Mouse (Mus musculus): ENCODE measurements around the gene Prss30. TPM values are rescaled to one million over a fixed set of nuclear protein-coding genes. Genes with fewer than 3 reads are reported as not detected.
A peak's percentile ranks its signal among the peaks of the same experiment; 100 is the strongest.

Gene Prss30
- polyA plus RNA-seq, 1 experiment from 2014 or later = 12.1 TPM

DNA sequence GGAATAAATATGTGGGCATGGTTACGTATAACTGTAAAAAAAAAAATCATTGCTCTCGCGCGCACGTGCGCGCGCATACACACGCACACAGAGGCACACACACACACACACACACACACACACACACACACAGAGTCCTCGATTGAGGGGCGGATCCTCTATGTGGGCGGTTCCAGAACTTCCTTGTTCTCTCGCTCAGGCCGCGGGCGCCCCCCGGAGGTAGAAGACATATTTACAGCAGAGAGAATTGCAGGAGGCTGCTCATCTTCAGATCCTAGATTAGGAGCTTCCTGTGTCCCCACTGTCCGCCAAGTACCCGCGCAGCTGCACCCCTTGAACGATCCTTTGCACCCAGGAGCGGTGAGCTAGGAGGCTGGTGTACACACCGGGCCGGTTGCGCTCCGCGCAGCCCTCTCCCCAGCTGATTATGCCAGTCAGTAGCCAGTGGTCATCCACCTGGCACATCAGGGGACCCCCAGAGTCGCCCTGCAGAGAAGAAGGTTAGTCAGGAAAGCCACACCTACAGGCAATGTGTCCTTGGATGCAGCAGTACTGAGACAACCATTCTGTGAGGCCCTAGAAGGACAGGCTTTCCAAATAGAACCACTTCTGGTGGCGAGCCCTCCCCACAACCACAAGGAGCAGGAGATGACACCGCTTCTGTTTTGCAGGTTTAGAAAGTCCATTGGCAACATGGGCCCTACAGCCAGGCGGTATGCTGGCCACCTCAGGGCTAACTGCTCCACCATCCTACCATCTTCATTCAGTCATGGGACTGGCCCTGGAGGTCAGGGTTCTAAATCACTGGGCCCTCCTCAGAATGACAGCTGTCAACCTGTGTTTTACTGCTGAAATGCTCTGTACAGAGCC lies 13.4 kb upstream of the Prss30 start:
- WGBS = 9% methylated on average over 31 of the region's 31 CpGs
- peak; percentile 92 for TF ChIP-seq CTCF (IDR thresholded peaks at IDR 0.05; ENCODE audit: low read depth)
- Histone ChIP-seq H3K4me1 (replicated peaks; ENCODE audit: control insufficient read depth, insufficient read depth, low read length) (0 out of 2 replicates have a peak, but pooled peaks cover 12% of the 10 kb centered on the region), H3K27ac (ENCODE audit: low read depth, low read length) (peak overlapping the region; percentile 68), H3K36me3 (ENCODE audit: control insufficient read depth, insufficient read depth) (no peaks in the 10 kb centered on the region), H3K9ac (ENCODE audit: low read depth, low read length) (0 out of 2 replicates have a peak overlapping the region, but pooled peaks have one; percentile 11), H3K4me2 (replicated peaks; ENCODE audit: low read depth) (peak overlapping the region; percentile 52), H3K27me3 (replicated peaks; ENCODE audit: control insufficient read depth, insufficient read depth, low read length) (no peaks in the 10 kb centered on the region), H3K4me3 (ENCODE audit: low read depth, low read length) (no peak overlapping the region), H3K9me3 (ENCODE audit: control insufficient read depth) (no peaks in the 10 kb centered on the region)
- ATAC-seq = peak; percentile 74

DNA sequence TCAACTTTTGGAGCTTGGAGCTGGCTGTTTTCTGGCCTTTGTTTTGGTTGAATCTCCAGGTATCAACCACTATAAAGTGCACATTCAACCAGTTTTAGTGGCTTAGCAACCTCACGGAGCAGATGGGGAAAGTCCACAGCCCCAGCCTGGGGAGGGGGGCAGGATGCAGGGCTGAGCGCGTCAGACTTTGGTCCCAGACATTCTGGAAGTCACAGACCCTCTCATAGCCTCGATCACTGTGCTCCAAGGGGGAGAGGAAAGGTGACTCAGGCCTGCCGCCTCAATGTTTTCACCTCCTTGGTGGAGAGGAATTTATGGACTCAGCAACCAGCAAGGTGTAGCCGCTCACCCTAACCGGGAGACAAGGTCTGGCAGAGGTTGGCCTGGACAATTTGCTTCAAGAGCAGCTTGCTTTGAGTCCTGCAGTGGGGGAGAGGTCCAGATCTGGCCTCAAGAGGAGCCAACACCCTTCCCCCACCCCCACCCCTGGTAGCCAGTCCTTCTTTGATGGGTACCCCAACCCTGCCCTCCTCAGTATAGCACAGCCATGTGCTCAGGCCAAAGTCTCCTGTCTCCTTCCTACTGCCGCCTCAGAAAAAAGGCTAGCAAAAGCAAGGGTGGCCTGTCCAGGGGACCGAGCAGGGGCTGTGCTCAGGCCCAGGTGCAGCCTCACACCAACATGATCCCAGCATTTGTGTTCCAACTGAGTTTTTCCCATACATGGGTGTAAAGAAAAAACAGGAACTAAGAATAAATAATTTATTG lies 12.6 kb upstream of the Prss30 start:
- H3K9ac ChIP-seq (ENCODE audit: low read depth, low read length) = no peak overlapping the region; the same call in 1 of the 2 replicates
- peak; percentile 69 for ATAC-seq
- TF ChIP-seq CTCF (IDR thresholded peaks at IDR 0.05; ENCODE audit: low read depth) = no peak
- H3K4me1 ChIP-seq (replicated peaks; ENCODE audit: control insufficient read depth, insufficient read depth, low read length) = 0 out of 2 replicates have a peak, but pooled peaks cover 12% of the 10 kb centered on the region
- H3K27me3 ChIP-seq (replicated peaks; ENCODE audit: control insufficient read depth, insufficient read depth, low read length) = no peaks in the 10 kb centered on the region
- no peaks in the 10 kb centered on the region for H3K36me3 ChIP-seq (ENCODE audit: control insufficient read depth, insufficient read depth)
- H3K9me3 ChIP-seq (ENCODE audit: control insufficient read depth) = no peaks in the 10 kb centered on the region
- peak overlapping the region; percentile 68 for H3K27ac ChIP-seq (ENCODE audit: low read depth, low read length)
- H3K4me2 ChIP-seq (replicated peaks; ENCODE audit: low read depth) = peak overlapping the region; percentile 52
- no peak overlapping the region for H3K4me3 ChIP-seq (ENCODE audit: low read depth, low read length)
- WGBS = 41% methylated on average over 9 of the region's 9 CpGs

DNA sequence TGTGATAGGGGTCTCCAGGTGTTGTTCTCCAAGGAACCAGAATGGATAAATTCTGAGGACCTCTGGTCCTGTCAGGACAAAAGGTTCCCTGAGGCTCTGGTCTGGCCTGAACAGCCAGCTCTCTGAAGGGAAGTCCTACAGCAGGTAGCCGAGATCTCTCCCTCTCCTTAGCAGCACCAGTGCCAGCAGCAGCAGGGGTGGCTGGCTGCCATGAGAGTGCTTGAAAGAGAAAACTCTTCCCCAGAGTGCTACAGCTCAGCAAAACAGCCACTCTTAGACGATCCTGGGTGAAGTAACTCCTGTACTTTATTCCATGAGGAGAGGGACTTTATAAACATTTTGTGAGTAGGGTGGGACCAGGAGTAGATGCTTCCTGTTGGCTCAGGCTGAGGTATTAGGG lies 9.4 kb upstream of the Prss30 start:
- Histone ChIP-seq H3K4me3 (ENCODE audit: low read depth, low read length) (no peak overlapping the region), H3K9ac (ENCODE audit: low read depth, low read length) (no peak overlapping the region), H3K27me3 (replicated peaks; ENCODE audit: control insufficient read depth, insufficient read depth, low read length) (no peaks in the 10 kb centered on the region), H3K36me3 (ENCODE audit: control insufficient read depth, insufficient read depth) (no peaks in the 10 kb centered on the region), H3K4me2 (replicated peaks; ENCODE audit: low read depth) (no peak overlapping the region), H3K9me3 (ENCODE audit: control insufficient read depth) (no peaks in the 10 kb centered on the region), H3K27ac (ENCODE audit: low read depth, low read length) (no peak overlapping the region), H3K4me1 (replicated peaks; ENCODE audit: control insufficient read depth, insufficient read depth, low read length) (0 out of 2 replicates have a peak, but pooled peaks cover 12% of the 10 kb centered on the region)
- TF ChIP-seq CTCF (IDR thresholded peaks at IDR 0.05; ENCODE audit: low read depth) = no peak
- ATAC-seq = no peak
- 39% methylated on average over 2 of the region's 2 CpGs for WGBS

DNA sequence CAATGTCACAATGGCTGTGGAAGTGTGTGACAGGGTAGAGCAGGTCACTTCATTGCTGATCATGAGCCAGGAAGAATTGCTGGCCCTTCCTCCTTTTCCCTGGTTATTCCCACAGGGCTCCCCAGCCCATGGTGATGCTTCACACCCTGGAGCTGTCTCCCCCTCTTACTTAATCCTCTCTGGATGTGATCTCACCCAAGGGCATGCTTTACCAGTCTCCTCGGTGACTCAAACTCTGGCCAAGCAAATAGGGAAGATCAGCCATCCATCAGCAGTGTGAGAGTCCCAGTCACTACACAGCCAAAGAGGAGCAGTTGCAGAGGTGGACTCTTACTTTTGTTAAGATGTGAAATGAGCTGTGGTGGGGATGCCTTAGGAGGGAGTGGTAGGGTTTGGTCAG lies 4.6 kb upstream of the Prss30 start:
- no peak for ATAC-seq
- H3K27me3 ChIP-seq (replicated peaks; ENCODE audit: control insufficient read depth, insufficient read depth, low read length) = no peaks in the 10 kb centered on the region
- H3K4me3 ChIP-seq (ENCODE audit: low read depth, low read length) = no peak overlapping the region
- no peaks in the 10 kb centered on the region for H3K9me3 ChIP-seq (ENCODE audit: control insufficient read depth)
- H3K36me3 ChIP-seq (ENCODE audit: control insufficient read depth, insufficient read depth) = no peaks in the 10 kb centered on the region
- H3K27ac ChIP-seq (ENCODE audit: low read depth, low read length) = no peak overlapping the region
- no peak overlapping the region for H3K9ac ChIP-seq (ENCODE audit: low read depth, low read length)
- H3K4me2 ChIP-seq (replicated peaks; ENCODE audit: low read depth) = no peak overlapping the region
- peaks cover 5% of the 10 kb centered on the region; the same call in 1 of the 2 replicates for H3K4me1 ChIP-seq (replicated peaks; ENCODE audit: control insufficient read depth, insufficient read depth, low read length)
- TF ChIP-seq CTCF (IDR thresholded peaks at IDR 0.05; ENCODE audit: low read depth) = no peak
- WGBS = 63% methylated on average over 1 of the region's 1 CpGs

DNA sequence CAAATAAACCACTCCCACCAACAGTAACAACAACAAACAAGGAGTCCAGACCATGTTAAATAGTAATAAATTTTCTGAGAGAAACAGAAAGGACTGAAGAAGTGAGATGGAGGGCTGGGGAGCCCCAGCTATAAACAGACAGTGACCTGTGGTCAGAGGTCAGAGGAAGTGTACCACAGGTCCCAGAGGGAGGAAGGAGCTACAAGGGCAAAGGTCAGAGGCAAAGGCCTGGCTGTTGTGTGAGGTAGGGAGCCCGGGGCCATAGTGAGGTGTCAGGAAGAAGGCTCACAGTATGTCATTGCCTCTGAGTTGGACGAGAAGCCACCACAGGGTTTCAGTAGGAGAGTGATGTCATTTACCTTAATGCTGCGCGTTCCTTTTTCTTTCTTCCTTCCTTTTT lies 2.5 kb upstream of the Prss30 start:
- 31% methylated on average over 4 of the region's 4 CpGs for WGBS
- H3K4me2 ChIP-seq (replicated peaks; ENCODE audit: low read depth) = 0 out of 2 replicates have a peak overlapping the region, but pooled peaks have one; percentile 17
- peaks cover 5% of the 10 kb centered on the region; the same call in 1 of the 2 replicates for H3K4me1 ChIP-seq (replicated peaks; ENCODE audit: control insufficient read depth, insufficient read depth, low read length)
- no peaks in the 10 kb centered on the region for H3K36me3 ChIP-seq (ENCODE audit: control insufficient read depth, insufficient read depth)
- peak; percentile 79 for ATAC-seq
- no peaks in the 10 kb centered on the region for H3K27me3 ChIP-seq (replicated peaks; ENCODE audit: control insufficient read depth, insufficient read depth, low read length)
- no peak overlapping the region for H3K4me3 ChIP-seq (ENCODE audit: low read depth, low read length)
- H3K27ac ChIP-seq (ENCODE audit: low read depth, low read length) = peak overlapping the region; percentile 51
- no peak overlapping the region for H3K9ac ChIP-seq (ENCODE audit: low read depth, low read length)
- no peaks in the 10 kb centered on the region for H3K9me3 ChIP-seq (ENCODE audit: control insufficient read depth)
- no peak for TF ChIP-seq CTCF (IDR thresholded peaks at IDR 0.05; ENCODE audit: low read depth)

DNA sequence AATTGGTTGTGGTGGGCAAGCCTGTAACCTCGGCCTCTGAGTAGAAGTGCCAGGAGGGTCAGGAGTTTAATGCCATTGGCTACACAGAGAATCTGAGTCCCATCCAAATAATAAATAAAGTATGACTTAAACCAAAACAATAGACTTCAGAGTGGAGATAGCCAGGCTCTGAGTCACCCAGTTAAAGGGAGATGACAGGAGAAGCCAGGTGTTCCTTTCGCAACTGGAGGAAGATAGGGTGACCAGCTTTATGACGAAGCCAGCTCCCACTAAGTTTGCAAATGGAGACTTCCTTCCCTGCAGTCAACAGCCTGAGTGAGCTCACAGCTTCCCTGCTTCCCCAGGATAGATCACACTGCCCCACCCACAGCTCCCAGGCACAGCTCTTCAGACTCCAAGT lies 895 bp downstream of the Prss30 start:
- no peak overlapping the region for H3K4me2 ChIP-seq (replicated peaks; ENCODE audit: low read depth)
- TF ChIP-seq CTCF (IDR thresholded peaks at IDR 0.05; ENCODE audit: low read depth) = no peak
- H3K36me3 ChIP-seq (ENCODE audit: control insufficient read depth, insufficient read depth) = no peaks in the 10 kb centered on the region
- H3K9ac ChIP-seq (ENCODE audit: low read depth, low read length) = no peak overlapping the region
- H3K27me3 ChIP-seq (replicated peaks; ENCODE audit: control insufficient read depth, insufficient read depth, low read length) = no peaks in the 10 kb centered on the region
- peak overlapping the region; percentile 75 for H3K27ac ChIP-seq (ENCODE audit: low read depth, low read length)
- peaks cover 15% of the 10 kb centered on the region for H3K4me1 ChIP-seq (replicated peaks; ENCODE audit: control insufficient read depth, insufficient read depth, low read length)
- peak; percentile 36 for ATAC-seq
- 48% methylated on average over 3 of the region's 3 CpGs for WGBS
- H3K4me3 ChIP-seq (ENCODE audit: low read depth, low read length) = no peak overlapping the region
- no peaks in the 10 kb centered on the region for H3K9me3 ChIP-seq (ENCODE audit: control insufficient read depth)

Measured in intestine, postnatal 0 days (tissue).